Mouse (Mus musculus) CH12.LX (cell line): Measurements from ENCODE around the gene Polr3c. TPM values are rescaled to one million over a fixed set of nuclear protein-coding genes. Genes with fewer than 3 reads are reported as not detected.
A peak's percentile ranks its signal among the peaks of the same experiment; 100 is the strongest.

ENCODE experiments used
- DNase-seq: peaks from one replicate; pipeline ENCODE4 v3.0.0-alpha.2; 2013; ENCODE audit errors: extremely low read depth
- H3K27ac ChIP-seq: 2 replicates; pipeline ENCODE4 v1.5.1; 2012; ENCODE audit warnings: low read depth, mild to moderate bottlenecking, control low read depth, moderate library complexity; ENCODE audit not compliant: insufficient read depth
- H3K27me3 ChIP-seq: replicated peaks from 2 replicates; pipeline ENCODE3; 2012; ENCODE audit warnings: inconsistent platforms
- H3K36me3 ChIP-seq, 2 experiments: replicated peaks in 1 of 2; 2 replicates each; pipeline versions ENCODE3 to v1.6.1; 2012; ENCODE audit warnings: inconsistent platforms in 1 of 2, low read length in 1 of 2, mild to moderate bottlenecking in 1 of 2, mixed read lengths in 1 of 2, moderate library complexity in 1 of 2; ENCODE audit not compliant: control insufficient read depth in 1 of 2, insufficient read depth in 1 of 2
- H3K4me1 ChIP-seq, 2 experiments: 2 replicates each; pipeline ENCODE4 v1.6.1; 2012; ENCODE audit warnings: inconsistent platforms in 1 of 2, moderate library complexity in 1 of 2; ENCODE audit not compliant: insufficient read depth in 2 of 2, control insufficient read depth in 1 of 2
- H3K4me2 ChIP-seq: 2 replicates; pipeline ENCODE4 v1.6.1; 2012; ENCODE audit warnings: low read depth, mild to moderate bottlenecking, control low read depth; ENCODE audit not compliant: poor library complexity, insufficient read depth, severe bottlenecking
- H3K4me3 ChIP-seq, 3 experiments: fragments of 150-350 bp in 1 of 3; sonication (generic) in 1 of 3; replicated peaks in 1 of 3; 2 replicates each; pipeline versions ENCODE3 to v1.5.1; 2011 to 2012; ENCODE audit warnings: low read depth in 2 of 3, low read length in 2 of 3, mild to moderate bottlenecking in 2 of 3, moderate library complexity in 2 of 3, control low read depth in 1 of 3, improper control_type of control experiment in 1 of 3, inconsistent platforms in 1 of 3, mixed read lengths in 1 of 3; ENCODE audit not compliant: poor library complexity in 1 of 3
- H3K79me2 ChIP-seq: replicated peaks from 2 replicates; pipeline ENCODE4 v1.6.1; 2012; ENCODE audit warnings: mild to moderate bottlenecking, moderate library complexity; ENCODE audit not compliant: control insufficient read depth, poor library complexity, insufficient read depth, severe bottlenecking; ENCODE audit errors: extremely low read depth
- H3K9ac ChIP-seq: 2 replicates; pipeline ENCODE4 v1.6.1; 2012; ENCODE audit warnings: low read depth, mild to moderate bottlenecking, control low read depth, moderate library complexity; ENCODE audit not compliant: insufficient read depth
- H3K9me3 ChIP-seq: replicated peaks from 2 replicates; pipeline ENCODE3; 2012; ENCODE audit warnings: low read length, inconsistent platforms, mixed read lengths
- BHLHE40 ChIP-seq: IDR thresholded peaks from 2 replicates; pipeline ENCODE4 v1.6.1; 2011; ENCODE audit warnings: mild to moderate bottlenecking, low read depth, low read length, improper control_type of control experiment
- CHD1 ChIP-seq: IDR thresholded peaks from 2 replicates; pipeline ENCODE4 v1.6.1; 2012; ENCODE audit warnings: low read depth, low read length, improper control_type of control experiment, inconsistent platforms
- CHD2 ChIP-seq: IDR thresholded peaks from 2 replicates; pipeline ENCODE4 v1.6.1; 2011; ENCODE audit warnings: low read length, improper control_type of control experiment
- CTCF ChIP-seq, 2 experiments: IDR thresholded peaks in 1 of 2; conservative IDR thresholded peaks in 1 of 2; 2 replicates each; pipeline ENCODE4 v1.5.1; 2011 to 2012; ENCODE audit warnings: low read depth in 2 of 2, low read length in 2 of 2, improper control_type of control experiment in 1 of 2, inconsistent platforms in 1 of 2, mild to moderate bottlenecking in 1 of 2, moderate library complexity in 1 of 2
- ELF1 ChIP-seq: IDR thresholded peaks from 2 replicates; pipeline ENCODE4 v1.6.1; 2014; ENCODE audit warnings: low read depth, mild to moderate bottlenecking, inconsistent platforms, low read length, improper control_type of control experiment
- EP300 ChIP-seq: IDR thresholded peaks from 2 replicates; pipeline ENCODE4 v1.6.1; 2011; ENCODE audit warnings: low read length, improper control_type of control experiment
- ETS1 ChIP-seq: conservative IDR thresholded peaks from 2 replicates; pipeline ENCODE4 v1.6.1; 2012; ENCODE audit warnings: low read depth, mild to moderate bottlenecking, inconsistent platforms, low read length, improper control_type of control experiment, moderate library complexity
- IRF4 ChIP-seq: IDR thresholded peaks from 2 replicates; pipeline ENCODE4 v1.6.1; 2014; ENCODE audit warnings: low read depth, mild to moderate bottlenecking, inconsistent platforms, low read length, improper control_type of control experiment
- JUN ChIP-seq: IDR thresholded peaks from 2 replicates; pipeline ENCODE4 v1.6.1; 2011; ENCODE audit warnings: low read depth, mild to moderate bottlenecking, low read length, improper control_type of control experiment, moderate library complexity; ENCODE audit not compliant: insufficient read depth
- JUND ChIP-seq: conservative IDR thresholded peaks from 2 replicates; pipeline ENCODE4 v1.6.1; 2011; ENCODE audit warnings: low read depth, low read length, improper control_type of control experiment
- KAT2A ChIP-seq: IDR thresholded peaks from 2 replicates; pipeline ENCODE4 v1.6.1; 2012; ENCODE audit warnings: low read length, improper control_type of control experiment, inconsistent platforms; ENCODE audit not compliant: insufficient replicate concordance
- MAFK ChIP-seq: IDR thresholded peaks from 2 replicates; pipeline ENCODE4 v1.6.1; 2011; ENCODE audit warnings: low read length, improper control_type of control experiment; ENCODE audit not compliant: insufficient replicate concordance
- MAX ChIP-seq: IDR thresholded peaks from 2 replicates; pipeline ENCODE4 v1.6.1; 2011; ENCODE audit warnings: low read length, improper control_type of control experiment
- MAZ ChIP-seq: IDR thresholded peaks from 2 replicates; pipeline ENCODE4 v1.6.1; 2012; ENCODE audit warnings: low read depth, mild to moderate bottlenecking, inconsistent platforms, low read length, improper control_type of control experiment, moderate library complexity
- MEF2A ChIP-seq: IDR thresholded peaks from 2 replicates; pipeline ENCODE4 v1.6.1; 2014; ENCODE audit warnings: low read depth, mild to moderate bottlenecking, inconsistent platforms, low read length, improper control_type of control experiment, borderline replicate concordance
- MXI1 ChIP-seq: IDR thresholded peaks from 2 replicates; pipeline ENCODE4 v1.6.1; 2011; ENCODE audit warnings: mild to moderate bottlenecking, low read depth, low read length, improper control_type of control experiment
- MYC ChIP-seq: IDR thresholded peaks from 2 replicates; pipeline ENCODE4 v1.6.1; 2011; ENCODE audit warnings: low read depth, mild to moderate bottlenecking, improper control_type of control experiment, low read length
- NRF1 ChIP-seq: IDR thresholded peaks from 2 replicates; pipeline ENCODE4 v1.6.1; 2014; ENCODE audit warnings: low read depth, mild to moderate bottlenecking, inconsistent platforms, low read length, improper control_type of control experiment, moderate library complexity
- PAX5 ChIP-seq: IDR thresholded peaks from 2 replicates; pipeline ENCODE4 v1.6.1; 2012; ENCODE audit warnings: low read length, inconsistent platforms, mixed read lengths
- POLR2A ChIP-seq: IDR thresholded peaks from 2 replicates; pipeline ENCODE4 v1.6.1; 2011; ENCODE audit warnings: low read depth, mild to moderate bottlenecking, improper control_type of control experiment, low read length
- SIN3A ChIP-seq: IDR thresholded peaks from 2 replicates; pipeline ENCODE4 v1.6.1; 2012; ENCODE audit warnings: low read length, improper control_type of control experiment, inconsistent platforms
- TBP ChIP-seq: conservative IDR thresholded peaks from 2 replicates; pipeline ENCODE4 v1.6.1; 2011; ENCODE audit warnings: low read depth, low read length, improper control_type of control experiment
- UBTF ChIP-seq: IDR thresholded peaks from 2 replicates; pipeline ENCODE4 v1.6.1; 2012; ENCODE audit warnings: low read depth, mild to moderate bottlenecking, inconsistent platforms, low read length, improper control_type of control experiment, moderate library complexity
- ZKSCAN1 ChIP-seq: IDR thresholded peaks from 2 replicates; pipeline ENCODE4 v1.6.1; 2012; ENCODE audit warnings: low read depth, inconsistent platforms, low read length, improper control_type of control experiment, borderline replicate concordance
- ZNF384 ChIP-seq: IDR thresholded peaks from 2 replicates; pipeline ENCODE4 v1.6.1; 2012; ENCODE audit warnings: low read depth, low read length, improper control_type of control experiment, inconsistent platforms
- dilution Hi-C: fragments of 300-500 bp; cut with MboI; formaldehyde crosslinking; loops from 2 replicates; pipeline ENCODE4 v1.14.3; 2020; ENCODE audit warnings: low sequenced_read_pairs; ENCODE audit not compliant: extremely low pct_unique_long_range_greater_than_20kb, extremely low pct_ligation_motif_present
- in situ Hi-C: fragments of 300-500 bp; cut with MboI; formaldehyde crosslinking; loops from 3 replicates; pipeline ENCODE4 v1.14.3; 2019; ENCODE audit warnings: low sequenced_read_pairs, low pct_ligation_motif_present, low pct_unique_long_range_greater_than_20kb, mixed read lengths
- polyA plus RNA-seq: library from polyadenylated mRNA; unstranded; fragments of >175 nt; gene quantifications from 2 replicates; pipeline ENCODE4 v1.2.1, GENCODE M21; 2012; ENCODE audit warnings: low read depth; ENCODE audit not compliant: insufficient read length
- total RNA-seq, 2 experiments: library from RNA; depleted of rRNA; stranded (reverse); fragments of 300-350 nt in 1 of 2; fragments of >200 nt in 1 of 2; gene quantifications; 2 replicates each; pipeline ENCODE4 v1.2.3; 2012 to 2014

Gene Polr3c
- total and polyA plus RNA-seq, 3 experiments: 18.1 to 78.3 (median 34.5) TPM

DNA sequence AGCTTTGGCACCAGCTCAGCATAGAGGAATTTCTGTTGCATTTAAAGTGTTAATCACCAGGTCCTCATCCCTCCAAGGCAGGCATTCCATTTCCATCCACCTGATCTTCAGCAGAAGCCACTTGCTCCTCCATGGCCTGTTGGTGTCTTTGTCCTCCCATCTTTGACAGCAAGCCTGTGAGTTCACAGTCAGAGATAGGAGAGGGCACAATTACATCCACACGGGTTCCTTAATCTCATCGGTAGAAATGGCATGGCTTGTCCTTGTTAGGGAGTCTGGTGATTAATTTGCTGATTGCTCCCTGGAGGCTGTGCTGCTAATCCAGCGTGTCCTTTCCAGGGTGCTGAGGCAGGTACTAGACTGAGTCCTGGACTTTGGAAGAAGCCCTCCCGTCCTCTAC lies 53.9 kb downstream of the Polr3c start:
- H3K27ac ChIP-seq: peak overlapping the region; percentile 41
- no peaks in the 10 kb centered on the region for H3K9me3 ChIP-seq
- H3K4me2 ChIP-seq: no peak overlapping the region
- H3K79me2 ChIP-seq: no peaks in the 10 kb centered on the region
- no peak overlapping the region for H3K9ac ChIP-seq
- in situ Hi-C loops (no loop called here), dilution Hi-C loops (no loop called here)
- H3K4me1 ChIP-seq: peaks cover 25 to 50% of the 10 kb centered on the region in 2 experiments
- TF ChIP-seq KAT2A (no peak), EP300 (no peak), SIN3A (no peak), MAFK (no peak), JUN (no peak), CHD2 (no peak), MEF2A (no peak), CTCF (conservative IDR thresholded peaks at IDR 0.05 in 1 of 2, IDR thresholded peaks at IDR 0.05 in 1 of 2; ENCODE audit: low read depth in 2 of 2, low read length in 2 of 2) (no peak), MAZ (no peak), BHLHE40 (no peak), UBTF (no peak), MYC (no peak), MXI1 (no peak), NRF1 (no peak), ZNF384 (no peak), POLR2A (no peak), ELF1 (no peak), PAX5 (no peak), JUND (no peak)
- no peak for DNase-seq
- H3K36me3 ChIP-seq: no peaks in the 10 kb centered on the region
- peaks cover 12% of the 10 kb centered on the region for H3K27me3 ChIP-seq
- H3K4me3 ChIP-seq: no peak overlapping the region

DNA sequence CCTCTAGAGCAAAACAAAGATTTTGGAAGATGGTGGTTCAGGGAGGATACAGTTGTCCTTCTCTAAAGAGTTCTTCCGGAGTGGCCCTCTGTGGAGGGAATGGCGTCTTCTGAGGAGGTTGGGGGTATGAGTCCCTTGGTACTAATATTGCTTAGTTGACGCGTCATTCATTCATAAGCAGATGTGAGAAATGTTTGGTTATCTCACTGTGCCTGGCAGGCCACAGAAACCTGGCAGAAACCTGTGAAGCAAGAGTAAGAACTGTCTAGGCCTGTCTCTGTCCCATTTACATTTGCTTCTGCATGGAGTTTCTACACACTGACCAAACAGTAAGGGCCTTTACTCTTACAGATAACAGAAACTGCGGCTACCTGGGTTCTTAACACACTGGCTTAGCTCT lies 55.9 kb downstream of the Polr3c start:
- in situ Hi-C loops (no loop called here), dilution Hi-C loops (no loop called here)
- H3K4me2 ChIP-seq: peak overlapping the region; percentile 75
- peak overlapping the region; percentile 16; the same call in 1 of the 2 replicates for H3K27ac ChIP-seq
- TF ChIP-seq ETS1 (peak; percentile 28; the same call in 1 of the 2 replicates), MAZ (0 out of 2 replicates have a peak, but pooled peaks have one; percentile 45), EP300 (0 out of 2 replicates have a peak, but pooled peaks have one; percentile 21), MAX (no peak), ZKSCAN1 (no peak), IRF4 (peak; percentile 51), CHD1 (peak; percentile 79; the same call in 1 of the 2 replicates), SIN3A (peak; percentile 73), TBP (no peak), MXI1 (peak; percentile 55; the same call in 1 of the 2 replicates)
- H3K9me3 ChIP-seq: no peaks in the 10 kb centered on the region
- H3K27me3 ChIP-seq: peaks cover 12% of the 10 kb centered on the region
- no peaks in the 10 kb centered on the region for H3K79me2 ChIP-seq
- peak overlapping the region in 1 of 3 experiments; percentile 8 for H3K4me3 ChIP-seq
- peaks cover 25 to 43% of the 10 kb centered on the region in 2 experiments for H3K4me1 ChIP-seq
- no peaks in the 10 kb centered on the region for H3K36me3 ChIP-seq
- peak overlapping the region; percentile 6; the same call in 1 of the 2 replicates for H3K9ac ChIP-seq
- DNase-seq: no peak
